Mouse (Mus musculus) inflammation-experienced regulatory T-cells, adult 6 months (primary cell): ENCODE data around the gene Grtp1. TPM values are rescaled to one million over a fixed set of nuclear protein-coding genes. Genes with fewer than 3 reads are reported as not detected.

Source experiments
- ATAC-seq: one replicate; pipeline ENCODE4 v1.8.0; 2017
- polyA plus RNA-seq, 3 experiments: library from polyadenylated mRNA; unstranded; fragments of 100-300 nt; shearing (Covaris generic); gene quantifications; one replicate each; pipeline ENCODE4 v1.2.1; 2017

Gene Grtp1
- polyA plus RNA-seq, 3 experiments from 2014 or later = 0.48 to 6.3 (median 2.8) TPM

DNA sequence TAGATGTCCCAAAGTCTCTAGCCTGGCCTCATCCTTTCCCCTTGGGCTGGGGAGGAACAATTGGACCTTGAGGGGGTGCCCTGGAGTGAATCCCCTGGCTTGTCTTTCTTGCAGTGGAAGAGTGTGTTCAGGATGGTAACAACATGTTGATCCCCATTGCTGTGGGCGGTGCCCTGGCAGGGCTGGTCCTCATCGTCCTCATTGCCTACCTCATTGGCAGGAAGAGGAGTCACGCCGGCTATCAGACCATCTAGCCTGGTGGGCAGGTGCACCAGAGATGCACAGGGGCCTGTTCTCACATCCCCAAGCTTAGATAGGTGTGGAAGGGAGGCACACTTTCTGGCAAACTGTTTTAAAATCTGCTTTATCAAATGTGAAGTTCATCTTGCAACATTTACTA lies 26.1 kb downstream of the Grtp1 start:
- ATAC-seq = no peak

DNA sequence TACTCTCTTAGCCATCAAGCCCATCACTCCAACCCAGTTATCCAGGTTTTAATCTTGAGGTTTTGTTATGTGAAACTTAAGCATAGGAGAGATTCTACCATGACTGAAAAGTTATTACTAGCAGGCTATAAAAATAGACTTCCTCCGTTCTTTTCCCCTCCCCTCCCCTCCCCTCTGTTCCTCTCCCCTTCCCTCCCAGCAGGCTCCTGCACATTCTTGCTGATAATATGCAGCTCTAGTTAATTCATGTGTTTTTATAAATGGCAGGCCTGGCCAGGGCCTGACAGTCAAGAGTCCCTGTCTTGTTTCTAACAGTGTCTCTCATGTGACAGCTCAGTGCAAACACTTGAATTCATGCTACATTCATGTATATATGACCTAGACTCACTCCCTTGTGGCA lies 29.9 kb downstream of the Grtp1 start:
- no peak for ATAC-seq

DNA sequence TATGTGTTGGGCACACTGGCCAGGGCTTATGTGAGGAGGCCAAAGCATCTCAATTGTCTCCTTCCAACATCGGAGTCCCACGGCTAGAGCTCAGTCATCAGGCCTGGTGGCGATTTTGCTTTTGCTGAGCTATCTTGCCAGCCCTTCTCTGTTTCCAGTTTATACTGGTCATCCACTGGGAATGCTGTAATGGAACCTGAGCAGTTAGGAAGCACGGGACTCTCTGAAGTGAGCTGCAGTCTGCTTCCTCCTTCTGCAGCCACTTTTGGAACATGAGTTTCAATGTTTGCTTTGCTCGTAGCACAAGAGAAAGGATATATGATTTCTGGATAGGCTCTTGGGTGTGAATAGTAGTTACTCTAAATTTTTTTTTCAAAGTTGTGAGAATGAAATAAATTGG lies 36.1 kb downstream of the Grtp1 start:
- ATAC-seq = no peak

DNA sequence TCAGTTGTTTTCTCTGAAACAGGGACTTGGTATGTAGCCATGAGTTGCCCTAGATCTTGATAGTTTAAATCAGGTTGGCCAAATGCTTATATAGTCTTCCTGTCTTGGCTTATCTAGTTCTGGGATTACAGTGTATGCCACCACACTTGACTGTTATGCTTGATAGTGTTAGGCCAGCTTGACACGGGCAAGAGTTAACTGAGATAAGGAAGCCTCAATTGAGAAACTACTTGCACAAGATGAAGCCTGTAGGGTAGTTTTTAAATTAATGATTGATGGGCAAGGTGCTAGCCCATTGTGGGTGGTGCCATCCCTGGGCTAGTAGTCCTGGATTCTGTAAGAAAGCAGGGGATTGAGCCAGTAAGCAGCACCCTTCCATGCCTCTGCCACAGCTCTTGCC lies 36.9 kb downstream of the Grtp1 start:
- ATAC-seq = no peak

DNA sequence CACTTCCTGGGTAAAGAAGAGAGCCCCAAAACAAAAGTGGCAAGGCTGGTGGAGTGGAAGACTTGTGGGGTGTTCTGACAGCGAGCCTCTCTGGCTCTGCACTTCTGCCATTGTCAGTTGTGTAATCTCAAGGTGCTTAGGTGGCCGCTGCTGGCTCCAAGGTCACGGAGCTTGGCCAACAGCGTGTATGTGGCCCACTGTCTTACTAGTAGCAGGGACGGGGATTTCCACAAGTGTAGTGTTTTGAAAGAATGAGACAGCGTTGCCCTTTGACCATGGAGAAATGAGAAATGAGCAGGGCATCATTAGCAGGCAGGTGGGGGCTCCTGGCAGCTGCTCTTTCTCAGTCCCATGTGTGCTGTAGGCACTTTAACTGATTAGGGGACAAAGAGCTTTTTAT lies 38.3 kb downstream of the Grtp1 start:
- no peak for ATAC-seq

DNA sequence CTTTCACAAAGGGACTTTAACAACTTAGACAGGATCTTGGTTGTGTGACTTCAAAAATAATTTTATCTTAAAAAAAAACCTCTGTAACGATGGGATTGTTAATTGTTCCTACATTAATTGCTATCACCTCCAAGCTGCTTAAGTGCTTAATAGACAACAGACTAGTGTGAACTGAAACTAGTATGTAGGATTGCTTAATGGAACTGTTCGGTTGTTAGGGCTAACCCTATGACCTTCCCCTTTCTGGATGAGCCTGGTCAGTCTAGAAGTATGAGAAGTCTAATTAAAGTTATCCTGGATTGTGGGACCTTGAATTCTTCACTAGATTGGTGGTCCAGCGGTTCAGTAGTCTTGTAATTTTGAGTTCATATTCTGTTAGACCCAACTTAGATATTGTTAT lies 39.7 kb downstream of the Grtp1 start:
- no peak for ATAC-seq

DNA sequence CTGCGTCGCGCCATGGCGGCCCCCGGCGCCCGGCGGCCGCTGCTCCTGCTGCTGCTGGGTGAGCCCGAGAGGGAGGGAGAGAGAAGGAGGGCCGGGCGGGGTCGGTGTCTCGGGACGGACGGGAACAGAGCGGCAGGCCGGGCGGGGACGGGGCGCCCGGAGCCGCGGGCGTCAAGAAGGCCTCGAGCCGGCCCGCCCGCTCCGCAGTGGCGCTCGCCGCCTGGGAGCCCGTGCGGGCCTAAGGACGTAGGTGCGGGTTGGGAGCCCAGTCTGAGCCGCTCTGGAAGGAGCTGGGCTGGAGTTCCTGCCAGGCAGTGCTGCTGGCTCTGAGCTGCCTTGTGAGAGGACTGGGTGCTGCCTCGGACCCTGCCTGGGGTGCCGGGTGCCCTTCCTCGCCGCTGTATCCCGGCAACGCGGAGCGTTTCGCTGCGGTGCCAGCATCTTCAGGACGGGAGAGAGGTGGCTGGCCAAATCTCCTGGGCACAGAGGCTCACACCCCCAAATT lies 41.0 kb downstream of the Grtp1 start:
- peak; percentile 41 for ATAC-seq

DNA sequence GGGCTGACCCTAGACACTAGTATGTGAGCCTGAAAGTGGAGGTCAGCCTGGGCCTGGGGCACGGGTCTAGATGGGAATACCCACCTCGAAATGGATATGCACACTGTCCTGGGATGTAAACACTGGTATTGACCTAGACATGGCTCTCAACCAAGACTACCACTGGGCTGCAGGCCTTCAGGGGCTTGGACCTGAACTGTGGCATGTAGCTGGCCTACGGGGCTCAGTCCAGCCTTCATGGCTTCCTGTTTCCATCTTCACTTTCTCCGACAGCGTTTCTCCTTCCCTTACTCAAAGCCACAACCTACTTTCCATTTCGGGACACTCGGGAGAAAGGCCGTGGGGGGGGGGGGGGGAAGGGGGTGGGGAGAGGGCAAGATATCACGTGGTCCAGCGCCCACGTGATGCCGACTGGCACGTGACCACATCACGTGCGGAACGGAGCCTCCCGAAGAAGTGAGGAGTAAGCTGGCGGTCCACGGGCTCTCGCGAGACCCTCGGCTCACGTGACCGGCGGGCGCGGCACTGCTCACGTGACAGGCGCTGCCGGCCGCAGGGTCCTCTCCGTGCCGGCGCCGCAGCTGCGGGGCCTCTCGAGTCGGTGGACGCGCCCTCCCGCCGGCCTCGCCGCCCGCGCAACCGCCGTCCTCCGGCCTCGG lies 41.6 kb downstream of the Grtp1 start, which contains the start of gene Lamp1:
Gene Lamp1 (plus strand): TSS at position 444 of the 659 bp plus-strand sequence.
- ATAC-seq = peak; percentile 90

DNA sequence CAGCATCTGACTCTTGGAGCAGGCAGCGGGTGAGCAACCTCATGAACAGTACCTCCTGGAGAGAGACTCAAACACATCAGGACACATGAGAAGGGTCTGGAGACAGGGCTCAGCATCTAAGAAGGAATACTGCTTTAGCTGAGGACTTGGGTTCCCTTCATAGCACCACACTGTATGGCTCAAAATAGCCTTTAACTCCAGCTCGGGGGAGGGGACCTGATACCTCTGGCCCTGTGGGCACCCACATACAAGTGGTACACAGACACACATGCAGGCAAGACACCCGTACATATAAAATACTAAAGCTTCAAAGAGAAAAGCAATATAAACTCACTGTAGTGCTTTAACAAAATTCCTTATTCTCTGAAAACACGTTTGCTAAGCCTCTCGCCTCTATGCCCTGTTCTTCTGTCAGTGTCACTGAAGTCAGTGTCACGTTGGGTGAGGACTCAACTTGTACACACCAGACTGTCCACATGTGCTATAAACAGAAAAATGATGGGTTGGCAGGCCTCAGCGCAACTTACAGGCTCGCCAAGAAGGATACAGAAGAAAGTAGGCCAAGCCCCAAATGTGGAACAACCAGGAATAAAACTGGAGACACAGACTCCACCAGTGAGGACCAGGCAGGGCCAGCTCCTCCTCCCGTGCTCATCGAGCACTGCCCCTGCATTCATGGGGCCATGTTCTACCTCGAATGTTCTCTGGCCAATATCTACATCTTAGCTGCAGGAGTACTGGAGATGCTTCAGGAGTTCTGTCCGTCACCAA lies 43.9 kb downstream of the Grtp1 start:
- no peak for ATAC-seq

DNA sequence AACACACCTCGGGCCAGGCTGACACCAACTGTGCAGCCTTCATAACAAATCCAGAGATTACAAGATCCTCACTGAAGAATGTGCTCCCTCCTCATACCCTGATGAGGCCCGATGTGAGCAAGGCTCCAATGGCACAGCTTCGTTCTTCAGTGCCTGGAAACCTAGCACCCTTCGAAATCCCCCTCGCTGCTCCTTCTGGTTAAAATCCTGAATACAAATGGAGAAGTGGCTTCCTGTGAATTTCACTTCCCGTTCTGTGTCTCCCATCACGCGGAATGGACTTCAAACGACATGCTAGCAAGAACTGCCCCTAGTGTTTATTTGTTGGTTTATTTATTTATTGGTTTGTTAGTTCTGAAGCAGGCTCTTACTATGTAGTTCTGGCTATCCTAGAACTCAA lies 45.1 kb downstream of the Grtp1 start:
- no peak for ATAC-seq

DNA sequence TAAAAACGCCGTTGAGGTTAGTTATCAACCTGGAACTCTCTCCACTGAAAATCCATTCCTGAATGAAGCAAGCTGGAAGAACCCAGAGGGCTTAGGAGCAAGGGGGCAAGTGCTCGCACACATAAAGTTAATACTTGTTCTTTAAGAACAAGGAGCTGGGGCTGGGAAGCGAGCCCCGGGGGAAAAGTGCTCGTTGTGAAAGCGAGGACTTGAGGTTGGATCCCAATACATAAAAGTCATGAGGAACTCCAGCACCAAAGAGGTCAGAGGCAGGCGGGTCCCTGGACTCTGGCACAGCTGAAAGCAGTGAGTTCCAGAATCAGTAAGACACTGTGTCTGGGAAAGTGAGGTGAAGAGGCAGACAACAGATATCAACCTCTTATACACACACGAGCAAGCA lies 46.3 kb downstream of the Grtp1 start:
- no peak for ATAC-seq

DNA sequence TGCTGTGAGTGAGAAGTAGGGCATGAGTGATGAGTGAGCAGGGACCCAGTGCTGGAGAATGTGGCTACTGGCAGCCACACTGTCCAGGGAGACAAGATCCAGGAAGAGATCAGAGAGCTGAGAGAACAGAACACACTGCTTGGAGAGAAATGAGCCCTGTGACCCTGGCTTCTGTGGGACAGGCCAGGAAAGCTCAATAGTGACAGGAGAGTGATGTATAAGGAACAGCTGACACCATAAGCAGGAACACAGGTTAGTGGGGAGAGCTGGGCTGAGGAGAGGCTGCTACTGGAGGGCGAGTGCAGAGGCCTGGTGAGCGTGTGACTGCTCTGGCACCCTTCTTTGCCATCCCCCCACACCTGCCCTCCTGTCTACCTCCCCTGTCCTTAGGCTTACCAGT lies 49.5 kb downstream of the Grtp1 start:
- no peak for ATAC-seq

DNA sequence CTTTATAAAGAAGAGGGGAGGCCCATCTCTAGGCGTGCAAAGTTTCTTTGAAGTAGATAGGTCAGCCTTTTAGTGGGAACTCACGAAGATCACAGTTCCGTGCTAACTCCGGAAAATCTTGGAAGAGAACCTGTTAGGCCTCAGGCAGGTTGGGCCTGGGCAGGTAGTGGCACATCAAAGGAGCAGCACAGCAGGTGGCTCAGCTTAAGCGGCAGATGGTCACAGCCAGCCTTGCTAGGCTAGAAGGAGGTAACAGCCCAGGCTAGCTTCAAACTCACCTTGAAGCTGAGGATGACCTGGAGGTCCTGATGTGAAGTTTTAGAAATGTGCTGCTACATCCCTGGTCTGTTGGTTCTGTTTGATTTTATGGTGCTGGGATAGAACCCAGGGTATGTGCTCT lies 50.6 kb downstream of the Grtp1 start:
- no peak for ATAC-seq

DNA sequence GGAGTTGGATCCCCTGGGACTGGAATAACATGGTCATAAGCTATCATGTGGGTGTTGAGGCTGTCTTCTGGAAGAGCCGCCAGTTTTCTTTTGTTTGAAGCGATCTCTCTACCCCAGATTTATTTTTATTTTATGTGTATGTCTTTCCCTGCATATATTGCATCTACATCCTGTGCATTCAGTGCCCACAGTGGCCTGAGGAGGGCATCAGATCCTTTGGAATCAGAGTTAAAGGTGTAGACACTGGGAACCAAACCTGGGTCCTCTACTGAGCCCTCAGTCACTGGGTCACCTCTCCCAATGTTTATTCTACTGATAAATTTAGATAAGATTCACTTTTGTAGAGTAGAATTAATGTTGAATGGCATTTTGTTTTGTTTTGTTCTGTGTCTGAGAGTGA lies 51.1 kb downstream of the Grtp1 start:
- ATAC-seq = no peak

DNA sequence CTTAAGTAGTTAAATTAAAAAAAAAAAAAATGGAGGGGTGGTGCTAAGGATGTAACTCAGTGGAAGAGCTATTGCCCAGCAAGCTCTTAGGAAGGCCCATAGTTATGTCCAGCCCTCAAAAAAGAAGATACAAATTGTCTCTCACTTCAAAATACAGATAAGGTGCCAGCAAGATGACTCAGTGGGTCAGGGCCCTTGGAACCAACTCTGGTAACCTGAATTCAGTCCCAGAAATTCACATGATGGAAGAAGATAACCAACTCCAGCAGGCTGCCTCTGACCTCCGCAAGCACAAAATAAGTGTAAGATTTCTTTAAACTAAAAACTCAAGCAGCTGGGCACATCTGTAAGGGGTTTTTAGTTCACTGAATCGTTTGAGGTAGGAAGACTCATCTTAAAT lies 51.9 kb downstream of the Grtp1 start:
- ATAC-seq = no peak

DNA sequence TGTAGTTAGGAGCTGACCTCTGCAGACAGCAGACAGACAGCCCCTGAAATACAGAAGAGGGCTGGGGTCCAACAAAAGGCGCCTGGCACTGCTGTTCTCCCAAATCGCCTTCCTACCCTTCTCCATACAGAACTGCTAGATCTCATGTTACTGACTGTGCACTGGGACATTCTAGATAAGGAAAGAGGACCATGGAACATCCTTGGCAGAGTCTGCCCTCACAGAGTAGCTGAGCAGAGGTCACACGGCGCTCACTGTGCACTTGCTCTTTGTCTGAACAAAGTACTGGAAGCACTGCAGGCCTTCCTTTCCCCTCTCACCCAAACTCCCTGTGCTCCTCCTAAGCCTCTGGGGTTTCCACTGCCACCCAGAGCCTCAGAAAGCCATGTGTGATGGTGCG lies 58.7 kb downstream of the Grtp1 start:
- ATAC-seq = no peak

DNA sequence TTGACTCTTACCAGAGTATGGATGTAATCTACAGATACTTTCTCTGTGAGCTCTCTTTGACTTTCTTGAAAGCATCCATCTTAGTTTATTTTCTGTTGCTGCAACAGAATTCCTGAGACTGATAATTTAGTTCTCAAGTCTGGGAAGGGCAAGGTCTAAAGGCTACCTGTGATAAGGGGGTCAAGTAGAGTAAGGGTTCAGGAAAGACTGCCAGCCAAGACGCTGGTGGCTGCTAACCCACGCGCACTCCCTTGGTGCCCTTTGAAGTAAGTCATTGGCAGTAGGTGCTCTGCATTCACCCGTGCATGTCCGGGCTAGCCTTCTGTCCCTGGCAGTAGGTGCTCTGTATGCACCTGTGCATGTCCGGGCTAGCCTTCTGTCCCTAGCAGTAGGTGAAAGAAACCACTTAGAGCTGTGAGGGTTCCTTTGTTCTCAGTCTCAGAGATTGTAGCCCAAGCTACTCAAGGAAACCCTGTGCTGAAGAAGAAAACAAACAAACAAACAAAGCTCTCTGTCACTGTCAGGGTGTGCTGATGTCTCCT lies 60.7 kb downstream of the Grtp1 start:
- no peak for ATAC-seq

DNA sequence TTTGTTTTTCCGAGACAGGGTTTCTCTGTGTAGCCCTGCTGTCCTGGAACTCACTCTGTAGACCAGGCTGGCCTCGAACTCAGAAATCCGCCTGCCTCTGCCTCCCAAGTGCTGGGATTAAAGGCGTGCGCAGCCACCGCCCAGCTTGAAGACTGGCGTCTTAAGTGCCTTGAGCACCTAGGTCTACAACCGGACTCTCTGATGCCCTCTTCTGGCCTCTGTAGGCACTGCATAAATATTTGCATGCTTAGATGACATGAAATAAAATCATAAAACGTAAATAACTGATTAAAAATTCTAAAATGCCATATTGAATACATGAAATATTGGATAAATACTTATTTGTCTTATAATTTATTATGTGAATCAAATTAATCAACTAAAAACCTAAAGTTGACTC lies 68.2 kb downstream of the Grtp1 start:
- peak; percentile 46 for ATAC-seq

DNA sequence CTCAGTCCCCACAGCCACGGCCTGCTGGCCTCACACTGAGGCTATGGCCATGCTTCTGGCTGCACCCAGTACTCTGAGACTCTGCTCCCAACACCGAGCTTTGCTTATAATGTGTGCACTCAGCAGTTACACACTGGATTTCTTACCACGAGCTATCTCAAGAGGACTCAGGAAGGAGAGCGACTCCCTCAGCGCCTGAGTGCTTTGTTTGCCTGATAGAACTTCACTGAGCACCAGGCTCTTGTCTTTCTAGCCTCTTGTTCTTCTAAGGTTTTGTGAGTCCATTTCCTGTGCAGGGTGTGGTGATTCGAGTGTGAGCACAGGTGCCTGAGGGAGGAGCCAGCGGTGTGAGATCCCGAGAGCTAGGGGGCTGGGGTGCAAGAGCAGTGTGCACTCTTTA lies 75.5 kb downstream of the Grtp1 start:
- ATAC-seq = no peak

DNA sequence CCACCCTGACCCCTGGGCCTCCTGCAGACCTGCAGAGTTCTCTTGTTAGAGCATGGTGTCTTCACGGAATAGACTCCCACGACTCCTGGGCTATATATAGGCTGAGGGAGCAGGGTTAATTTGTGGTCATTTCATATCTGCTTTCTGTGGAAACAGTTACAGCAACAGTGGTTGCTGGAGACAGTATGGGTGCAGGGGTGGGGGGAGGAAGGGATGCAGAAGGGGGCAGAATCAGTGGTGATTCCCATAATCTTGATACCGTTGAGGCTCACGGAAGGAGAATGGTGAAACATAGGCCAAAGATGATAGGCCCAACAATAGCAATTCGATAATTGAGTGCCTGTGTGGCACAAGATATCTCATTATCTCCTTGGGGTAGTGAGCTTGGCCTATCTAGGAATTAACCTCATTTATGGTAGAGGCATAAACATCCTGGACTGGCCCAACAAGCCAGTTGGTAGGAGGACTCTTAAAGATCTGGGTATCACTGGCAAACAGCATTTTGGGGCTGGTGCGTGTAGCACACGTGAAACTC lies 77.5 kb downstream of the Grtp1 start:
- ATAC-seq = no peak
